Mouse (Mus musculus): ENCODE measurements around the gene Plscr1. TPM values are rescaled to one million over a fixed set of nuclear protein-coding genes. Genes with fewer than 3 reads are reported as not detected.

The Plscr1 gene
- polyA plus RNA-seq, 1 experiment: not detected

GRCm38 (mm10) chr9:92221480-92221879, 28.1 kb upstream of the Plscr1 start:
- Histone ChIP-seq H3K4me3 (ENCODE audit: insufficient read depth, low read depth, low read length) (no peak overlapping the region), H3K27ac (ENCODE audit: insufficient read depth, low read depth, low read length) (no peak overlapping the region), H3K4me1 (ENCODE audit: control insufficient read depth, insufficient read depth, low read length) (no peaks in the 10 kb centered on the region)
- TF ChIP-seq CTCF (IDR thresholded peaks at IDR 0.05; ENCODE audit: insufficient read depth, low read depth, low read length) (no peak), POLR2A (IDR thresholded peaks at IDR 0.05; ENCODE audit: insufficient read depth, low read depth, low read length) (no peak)

- H3K27ac ChIP-seq (ENCODE audit: insufficient read depth, low read depth, low read length): no peak overlapping the region
- H3K4me3 ChIP-seq (ENCODE audit: insufficient read depth, low read depth, low read length): no peak overlapping the region
- WGBS: 96% methylated on average over 1 of the region's 1 CpGs
These were observed 24.8 kb upstream of the Plscr1 start for GRCm38 (mm10) chr9:92224598-92225231.

GRCm38 (mm10) chr9:92226127-92226655, 23.4 kb upstream of the Plscr1 start:
- H3K27ac ChIP-seq (ENCODE audit: insufficient read depth, low read depth, low read length): no peak overlapping the region
- 92% methylated on average over 3 of the region's 3 CpGs for WGBS
- H3K4me3 ChIP-seq (ENCODE audit: insufficient read depth, low read depth, low read length): no peak overlapping the region
- H3K4me1 ChIP-seq (ENCODE audit: control insufficient read depth, insufficient read depth, low read length): no peaks in the 10 kb centered on the region
- no peak for TF ChIP-seq CTCF (IDR thresholded peaks at IDR 0.05; ENCODE audit: insufficient read depth, low read depth, low read length)
- no peak for TF ChIP-seq POLR2A (IDR thresholded peaks at IDR 0.05; ENCODE audit: insufficient read depth, low read depth, low read length)

More at GRCm38 (mm10) chr9:92224598-92225231, 24.8 kb upstream of the Plscr1 start:
- TF ChIP-seq CTCF (IDR thresholded peaks at IDR 0.05; ENCODE audit: insufficient read depth, low read depth, low read length): no peak
- TF ChIP-seq POLR2A (IDR thresholded peaks at IDR 0.05; ENCODE audit: insufficient read depth, low read depth, low read length): no peak
- H3K4me1 ChIP-seq (ENCODE audit: control insufficient read depth, insufficient read depth, low read length): no peaks in the 10 kb centered on the region

- Histone ChIP-seq H3K4me1 (ENCODE audit: control insufficient read depth, insufficient read depth, low read length) (no peaks in the 10 kb centered on the region), H3K4me3 (ENCODE audit: insufficient read depth, low read depth, low read length) (no peak overlapping the region), H3K27ac (ENCODE audit: insufficient read depth, low read depth, low read length) (no peak overlapping the region)
- TF ChIP-seq POLR2A (IDR thresholded peaks at IDR 0.05; ENCODE audit: insufficient read depth, low read depth, low read length) (no peak), CTCF (IDR thresholded peaks at IDR 0.05; ENCODE audit: insufficient read depth, low read depth, low read length) (no peak)
- 90% methylated on average over 3 of the region's 3 CpGs for WGBS
These were observed 22.8 kb upstream of the Plscr1 start for GRCm38 (mm10) chr9:92226795-92227194.

- no peak overlapping the region for H3K4me3 ChIP-seq (ENCODE audit: insufficient read depth, low read depth, low read length)
- H3K4me1 ChIP-seq (ENCODE audit: control insufficient read depth, insufficient read depth, low read length): no peaks in the 10 kb centered on the region
- no peak overlapping the region for H3K27ac ChIP-seq (ENCODE audit: insufficient read depth, low read depth, low read length)
- 94% methylated on average over 16 of the region's 16 CpGs for WGBS
- TF ChIP-seq POLR2A (IDR thresholded peaks at IDR 0.05; ENCODE audit: insufficient read depth, low read depth, low read length) (no peak), CTCF (IDR thresholded peaks at IDR 0.05; ENCODE audit: insufficient read depth, low read depth, low read length) (no peak)
These were observed 20.4 kb upstream of the Plscr1 start for GRCm38 (mm10) chr9:92228867-92229832.

GRCm38 (mm10) chr9:92229833-92230205, 19.7 kb upstream of the Plscr1 start:
- TF ChIP-seq POLR2A (IDR thresholded peaks at IDR 0.05; ENCODE audit: insufficient read depth, low read depth, low read length) (no peak), CTCF (IDR thresholded peaks at IDR 0.05; ENCODE audit: insufficient read depth, low read depth, low read length) (no peak)
- no peak overlapping the region for H3K27ac ChIP-seq (ENCODE audit: insufficient read depth, low read depth, low read length)
- H3K4me3 ChIP-seq (ENCODE audit: insufficient read depth, low read depth, low read length): no peak overlapping the region
- no peaks in the 10 kb centered on the region for H3K4me1 ChIP-seq (ENCODE audit: control insufficient read depth, insufficient read depth, low read length)
- WGBS: 86% methylated on average over 2 of the region's 2 CpGs

- 87% methylated on average over 11 of the region's 11 CpGs for WGBS
These were observed 14.6 kb upstream of the Plscr1 start for GRCm38 (mm10) chr9:92234901-92235458.

GRCm38 (mm10) chr9:92248773-92249446, 640 bp upstream of the Plscr1 start:
- Histone ChIP-seq H3K4me3 (ENCODE audit: insufficient read depth, low read depth, low read length) (no peak overlapping the region), H3K27ac (ENCODE audit: insufficient read depth, low read depth, low read length) (no peak overlapping the region), H3K4me1 (ENCODE audit: control insufficient read depth, insufficient read depth, low read length) (peaks cover 4% of the 10 kb centered on the region)
- 86% methylated on average over 7 of the region's 7 CpGs for WGBS
- TF ChIP-seq CTCF (IDR thresholded peaks at IDR 0.05; ENCODE audit: insufficient read depth, low read depth, low read length): no peak
- TF ChIP-seq POLR2A (IDR thresholded peaks at IDR 0.05; ENCODE audit: insufficient read depth, low read depth, low read length): no peak

More at GRCm38 (mm10) chr9:92234901-92235458, 14.6 kb upstream of the Plscr1 start:
- TF ChIP-seq CTCF (IDR thresholded peaks at IDR 0.05; ENCODE audit: insufficient read depth, low read depth, low read length) (no peak), POLR2A (IDR thresholded peaks at IDR 0.05; ENCODE audit: insufficient read depth, low read depth, low read length) (no peak)
- no peak overlapping the region for H3K27ac ChIP-seq (ENCODE audit: insufficient read depth, low read depth, low read length)
- H3K4me3 ChIP-seq (ENCODE audit: insufficient read depth, low read depth, low read length): no peak overlapping the region
- no peaks in the 10 kb centered on the region for H3K4me1 ChIP-seq (ENCODE audit: control insufficient read depth, insufficient read depth, low read length)
